Mouse (Mus musculus): Measurements from ENCODE around the gene Zswim3.

Gene Zswim3

DNA sequence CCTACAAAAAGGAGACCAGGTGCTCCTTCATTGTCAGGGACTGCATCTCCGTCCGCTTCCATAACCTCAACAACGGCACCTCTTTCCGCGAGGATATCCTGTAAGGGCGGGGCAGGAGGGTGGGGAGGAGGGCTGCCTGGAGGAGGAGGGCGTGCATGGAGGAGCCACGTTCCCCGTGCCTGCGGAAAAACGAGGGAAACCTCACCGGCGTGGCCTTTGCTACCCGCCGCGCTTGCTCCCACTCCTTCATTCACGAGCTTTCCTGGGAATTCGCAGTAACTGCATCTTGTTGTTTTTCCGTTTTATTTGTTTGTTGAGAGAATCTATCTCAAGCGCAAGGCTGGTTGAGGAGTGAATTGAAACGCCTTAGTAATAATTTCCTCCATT lies 427 bp downstream of the Zswim3 start:
- no peak for DNase-seq (ENCODE audit: low read depth, low spot score)

DNA sequence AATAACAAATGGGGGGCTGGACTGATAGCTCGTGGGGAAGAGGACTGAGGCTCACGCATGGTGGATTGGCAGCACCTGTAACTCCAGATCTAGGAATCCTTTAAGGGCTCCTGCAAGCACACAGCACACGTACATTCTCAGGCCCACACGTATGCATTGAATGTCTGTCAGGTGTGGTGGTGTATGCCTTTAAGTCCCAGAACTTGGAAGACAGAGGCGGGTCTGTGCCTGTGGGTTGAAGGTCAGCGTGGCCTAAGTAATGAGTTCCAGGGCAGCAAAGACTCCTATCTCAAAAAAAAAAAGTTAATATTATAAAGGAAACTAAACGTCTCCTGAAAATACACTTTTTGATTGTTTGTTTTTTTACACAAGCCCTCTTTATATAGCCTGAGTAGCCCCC lies 1.7 kb downstream of the Zswim3 start:
- DNase-seq (ENCODE audit: low read depth, low spot score), result no peak

DNA sequence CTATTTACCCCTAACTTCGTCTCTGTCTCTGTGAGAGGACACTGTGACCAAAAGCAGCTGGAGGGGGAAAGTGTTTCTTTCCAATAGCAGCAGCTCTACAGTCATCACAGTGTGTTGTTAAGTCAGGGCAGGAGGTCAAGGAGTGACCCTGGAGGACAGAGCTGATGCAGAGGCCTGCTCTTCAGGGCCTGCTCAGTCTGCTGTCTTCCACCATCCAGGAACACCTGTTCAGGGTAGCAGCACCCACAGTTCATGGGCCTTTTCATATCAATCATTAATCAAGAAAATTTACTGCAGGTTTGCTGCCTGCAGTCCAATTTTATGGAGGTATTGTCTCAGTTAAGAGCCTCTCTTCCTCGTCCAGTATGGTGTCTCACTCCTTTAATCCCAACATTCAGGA lies 8.7 kb downstream of the Zswim3 start:
- no peak for DNase-seq (ENCODE audit: low read depth, low spot score)

DNA sequence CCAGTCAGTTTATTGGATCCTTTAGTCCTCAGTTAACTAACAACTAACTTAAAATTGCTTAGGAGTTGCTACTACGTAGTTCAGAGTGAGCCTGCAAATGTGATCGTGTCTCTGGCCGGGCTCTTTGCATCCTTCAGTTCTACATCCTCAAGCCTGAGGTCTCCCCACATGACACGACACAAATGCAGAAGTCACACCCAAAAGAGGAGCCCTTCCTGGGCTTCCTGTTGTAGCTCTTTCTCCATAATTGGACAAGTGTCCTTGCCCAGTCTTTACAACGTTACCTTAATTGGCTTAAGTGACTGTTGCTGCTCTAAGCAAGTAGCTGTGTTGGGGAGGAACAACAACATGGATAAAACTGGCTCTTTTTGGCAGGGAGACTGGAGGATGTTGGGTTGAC lies 10.4 kb downstream of the Zswim3 start:
- no peak for DNase-seq (ENCODE audit: low read depth, low spot score)

DNA sequence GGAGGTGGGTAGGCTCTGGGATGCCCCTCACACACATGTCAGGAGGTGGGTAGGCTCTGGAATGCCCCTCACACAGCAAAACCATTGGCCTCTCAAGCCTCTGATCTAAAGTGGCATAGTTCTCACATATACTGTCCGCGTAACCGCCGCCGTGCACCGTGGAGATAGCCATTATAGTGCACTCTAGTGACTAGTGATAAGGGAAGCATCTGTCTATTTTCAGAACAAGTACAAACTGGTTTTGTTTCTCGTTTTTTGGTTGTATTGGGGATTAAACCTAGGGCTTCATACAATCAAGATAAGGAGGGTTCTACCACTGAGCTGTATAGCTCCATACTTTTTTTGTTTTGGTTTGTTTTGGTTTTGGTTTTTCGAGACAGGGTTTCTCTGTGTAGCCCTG lies 10.9 kb downstream of the Zswim3 start:
- DNase-seq (ENCODE audit: low read depth, low spot score), result no peak

DNA sequence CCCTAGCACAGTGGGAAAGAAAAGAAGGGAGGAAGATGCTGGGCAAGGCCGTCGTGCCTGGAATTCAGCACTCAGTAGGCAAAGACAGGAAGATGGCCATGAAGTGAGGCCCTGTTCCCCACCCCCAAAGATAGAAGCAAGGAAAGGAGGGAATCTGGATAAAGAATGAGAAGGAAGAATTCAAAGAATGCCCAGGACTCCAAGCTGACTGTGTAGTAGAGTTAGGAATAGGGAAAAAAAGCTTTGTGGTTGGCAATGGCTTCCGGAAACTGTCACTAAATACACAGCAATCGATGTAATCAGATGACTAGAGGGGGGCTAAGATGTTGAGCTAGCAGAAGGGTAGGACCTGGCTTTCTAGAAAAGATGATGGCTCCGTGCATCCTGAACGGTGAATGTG lies 12.3 kb downstream of the Zswim3 start:
- no peak for DNase-seq (ENCODE audit: low read depth, low spot score)

DNA sequence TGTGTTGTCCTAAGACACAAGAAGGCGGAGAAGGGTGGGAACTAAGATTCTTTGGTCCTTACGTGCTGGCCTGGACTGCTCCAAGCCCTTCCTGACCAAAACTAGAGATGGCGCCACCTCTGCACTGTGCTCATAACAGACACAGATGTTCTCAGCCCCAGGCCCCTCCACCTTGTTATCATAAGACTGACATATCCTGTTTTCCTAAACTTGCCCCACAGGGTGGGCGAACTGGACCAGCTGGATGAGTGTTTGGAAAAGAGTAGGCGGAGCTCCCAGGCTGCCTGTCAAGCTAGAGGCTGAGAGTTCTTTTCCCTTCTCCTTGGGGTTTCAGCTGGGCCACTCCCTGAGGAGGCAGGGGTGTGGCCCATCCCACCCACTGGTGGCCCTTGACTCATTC lies 12.8 kb downstream of the Zswim3 start:
- DNase-seq (ENCODE audit: low read depth, low spot score), result no peak

DNA sequence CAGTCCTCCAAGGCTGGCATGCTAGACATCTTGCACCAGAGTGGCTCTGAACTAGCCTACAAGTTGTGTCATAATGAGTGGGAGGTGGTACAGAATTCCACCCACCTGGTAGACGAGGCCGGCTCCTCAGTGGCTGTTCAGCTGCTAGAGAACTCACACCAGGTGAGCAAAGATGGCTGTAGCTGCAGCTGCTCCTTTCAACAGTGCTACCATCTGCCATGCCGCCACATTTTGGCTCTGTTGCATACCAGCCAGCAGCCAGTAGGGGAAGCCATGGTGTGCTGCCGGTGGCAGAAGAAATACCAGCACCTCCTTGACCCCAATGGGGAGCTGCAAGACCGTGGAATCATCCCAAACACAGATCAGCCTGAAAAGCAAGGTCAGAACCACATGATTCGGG lies 16.2 kb downstream of the Zswim3 start:
- DNase-seq (ENCODE audit: low read depth, low spot score), result no peak

DNA sequence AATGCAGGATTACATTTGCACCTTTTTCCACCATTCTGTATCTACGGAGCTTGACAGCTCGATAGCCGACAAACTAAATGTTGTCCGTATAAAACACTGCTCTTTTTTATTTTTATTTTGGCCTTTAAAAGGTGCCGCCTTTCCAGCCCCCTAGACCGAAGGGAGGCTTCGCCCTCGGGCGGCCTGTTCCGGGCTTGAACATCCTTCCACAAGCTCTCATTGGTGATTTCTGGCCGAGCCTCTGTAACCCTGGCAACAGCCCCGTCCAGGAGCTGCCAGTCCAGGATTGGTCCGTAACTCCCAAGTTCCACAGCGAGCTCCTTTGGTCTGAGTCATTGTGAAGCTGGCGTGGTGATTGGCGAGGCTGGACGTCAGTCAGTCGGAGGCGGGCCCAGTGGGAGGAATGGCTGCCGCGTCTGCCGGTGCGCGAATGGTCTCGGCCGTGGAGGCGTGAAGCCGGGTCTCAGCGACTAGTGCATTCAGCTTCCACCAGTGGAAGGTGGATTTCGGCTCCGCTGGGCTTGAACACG lies 17.8 kb downstream of the Zswim3 start, which contains the start of gene Zswim1:
Gene Zswim1 (plus strand): TSS at position 51 of the 530 bp plus-strand sequence.
- peak; percentile 94 for DNase-seq (ENCODE audit: low read depth, low spot score)

DNA sequence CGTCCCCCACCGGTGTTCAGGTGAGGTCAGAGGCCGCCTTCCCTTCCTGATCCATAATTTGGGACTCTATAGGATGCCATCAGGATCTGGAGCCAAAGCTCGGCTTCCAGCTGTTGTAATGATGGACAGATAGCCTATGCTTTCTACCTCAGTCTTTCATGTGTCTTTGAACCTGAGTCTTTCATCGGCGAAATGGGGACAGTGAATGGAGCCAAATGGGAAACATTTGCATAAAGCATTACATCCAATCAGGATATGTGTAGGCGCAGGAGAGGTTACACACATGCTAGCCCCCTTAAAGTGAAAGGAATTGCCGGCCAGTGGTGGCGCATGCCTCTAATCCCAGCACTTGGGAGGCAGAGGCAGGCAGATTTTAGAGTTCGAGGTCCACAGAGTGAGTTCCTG lies 18.3 kb downstream of the Zswim3 start:
- no peak for DNase-seq (ENCODE audit: low read depth, low spot score)

DNA sequence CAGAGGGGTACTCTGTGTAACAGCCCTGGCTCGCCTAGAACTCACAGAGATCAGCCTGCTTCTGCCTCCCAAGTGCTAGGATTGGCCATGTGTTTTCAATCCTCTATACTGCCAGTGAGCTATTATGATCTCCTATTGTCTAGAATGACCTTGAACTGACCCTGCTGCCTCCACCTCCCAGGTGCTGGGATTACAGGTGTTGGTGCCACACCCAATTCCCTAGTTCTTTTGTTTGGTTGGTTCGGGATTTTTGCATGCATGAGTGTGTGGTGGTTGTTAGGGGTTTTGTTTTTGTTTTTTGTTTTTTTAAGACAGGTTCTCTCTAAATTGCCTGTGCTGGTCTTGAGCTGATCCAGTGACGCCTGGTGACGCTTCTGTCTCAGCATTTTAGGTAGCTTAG lies 19.1 kb downstream of the Zswim3 start:
- no peak for DNase-seq (ENCODE audit: low read depth, low spot score)

DNA sequence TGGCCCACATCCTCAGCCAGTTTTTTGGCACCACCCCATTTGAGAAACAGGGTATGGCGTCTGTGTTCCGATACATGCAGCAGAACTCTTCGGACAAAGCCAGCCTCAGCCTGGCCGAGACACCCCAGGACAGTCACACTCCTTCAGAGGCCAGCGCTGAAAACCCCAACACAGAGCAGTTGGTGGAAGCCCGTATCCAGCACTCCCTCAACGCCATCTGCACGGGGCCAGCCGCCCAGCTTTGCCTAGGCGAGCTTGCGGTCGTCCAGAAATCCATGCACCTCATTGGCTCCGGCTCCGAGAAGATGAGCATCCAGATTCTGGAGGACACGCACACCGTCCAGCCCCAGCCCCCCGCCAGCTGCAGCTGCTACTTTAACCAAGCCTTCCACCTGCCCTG lies 20.6 kb downstream of the Zswim3 start:
- no peak for DNase-seq (ENCODE audit: low read depth, low spot score)

DNA sequence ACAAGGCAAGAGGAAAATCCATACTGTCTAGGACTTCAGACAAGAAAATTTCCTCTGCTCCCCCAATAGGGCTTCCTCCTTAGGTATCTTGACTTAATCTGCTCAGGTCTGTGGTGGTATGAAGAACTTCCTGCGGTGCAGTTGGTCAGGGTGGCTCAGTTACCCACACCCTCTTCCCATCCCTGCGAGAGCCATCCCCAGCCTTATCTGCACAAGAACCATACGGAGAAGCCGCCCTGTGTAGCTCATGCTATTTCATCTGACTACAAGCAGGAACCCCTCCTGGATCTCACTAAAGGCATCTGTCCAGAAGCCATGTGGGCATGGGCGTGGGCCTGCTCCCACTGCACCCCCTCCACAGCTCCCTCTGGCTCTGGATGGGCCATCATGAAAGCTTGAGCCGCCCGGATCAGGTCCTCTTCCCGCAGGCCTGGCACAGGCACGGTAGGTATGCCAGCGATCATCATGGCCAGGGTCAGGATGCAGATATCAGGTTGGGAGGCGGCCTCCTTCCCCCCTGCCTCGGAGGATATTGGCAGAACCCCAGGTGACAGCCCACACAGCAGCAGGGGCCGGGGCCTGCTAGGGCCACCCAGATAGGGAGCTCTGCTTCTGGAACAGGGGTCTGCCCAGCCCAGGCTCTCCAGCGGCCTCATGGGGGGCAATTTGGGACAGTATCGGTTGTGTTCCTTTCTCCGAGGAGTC lies 22.4 kb downstream of the Zswim3 start:
- DNase-seq (ENCODE audit: low read depth, low spot score), result no peak

DNA sequence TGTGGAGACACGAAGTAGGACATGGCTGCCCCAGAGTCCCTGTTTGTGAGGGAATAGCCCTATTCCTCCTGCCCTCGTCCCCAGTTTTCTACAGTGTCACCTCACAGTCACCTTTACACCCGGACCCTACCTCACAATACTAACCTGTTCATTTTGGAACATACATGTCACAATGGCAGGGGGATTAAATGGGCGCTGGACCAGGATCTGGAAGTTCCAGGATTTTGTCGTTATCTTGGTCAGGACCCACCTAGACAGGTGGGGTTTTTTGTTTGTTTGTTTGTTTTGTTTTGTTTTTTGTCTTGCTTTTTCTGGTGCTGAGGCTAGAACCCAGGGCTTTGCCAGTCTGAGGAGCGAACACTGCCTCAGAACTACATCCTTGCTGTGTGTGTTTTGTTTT lies 23.5 kb downstream of the Zswim3 start, which contains the start of gene Spata25:
Gene Spata25 (minus strand): TSS at position 101 of the 400 bp plus-strand sequence.
- DNase-seq (ENCODE audit: low read depth, low spot score), result no peak

DNA sequence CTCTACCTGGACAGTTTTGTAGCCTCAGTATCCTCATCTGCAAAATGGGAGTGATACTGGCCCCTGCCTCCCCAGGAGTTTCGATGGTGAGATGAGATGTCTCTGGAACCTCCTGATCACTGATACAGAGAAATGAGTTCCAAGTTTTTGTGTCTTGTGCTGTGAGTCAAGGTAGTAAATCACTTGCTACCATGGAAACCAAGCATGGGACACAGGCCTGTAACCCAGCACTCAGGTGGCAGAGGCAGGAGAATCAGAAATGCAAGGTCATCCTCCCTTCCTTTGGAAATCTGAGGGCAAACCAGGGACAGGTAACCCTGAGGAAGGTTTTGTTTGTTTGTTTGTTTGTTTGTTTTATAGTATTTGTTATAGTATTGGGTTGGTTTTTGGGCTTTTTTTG lies 24.2 kb downstream of the Zswim3 start:
- no peak for DNase-seq (ENCODE audit: low read depth, low spot score)

DNA sequence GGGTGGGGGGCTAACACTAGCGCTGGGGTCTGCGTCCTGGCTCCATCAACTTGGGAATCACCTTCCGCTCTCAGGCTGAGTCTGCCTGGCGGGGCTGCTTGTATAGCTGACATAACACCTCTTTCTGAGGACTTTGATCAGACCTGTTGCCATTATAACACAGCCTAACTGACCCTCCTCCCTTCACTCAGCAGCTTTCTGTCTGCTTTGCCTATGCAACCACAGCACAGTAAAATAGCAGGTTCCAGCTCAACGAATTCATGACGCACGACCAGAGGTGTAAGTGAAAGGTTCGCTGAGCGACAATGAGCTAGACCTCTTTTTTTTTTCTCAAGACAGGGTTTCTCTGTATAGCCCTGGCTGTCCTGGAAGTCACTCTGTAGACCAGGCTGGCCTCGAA lies 26.1 kb downstream of the Zswim3 start:
- DNase-seq (ENCODE audit: low read depth, low spot score), result no peak

DNA sequence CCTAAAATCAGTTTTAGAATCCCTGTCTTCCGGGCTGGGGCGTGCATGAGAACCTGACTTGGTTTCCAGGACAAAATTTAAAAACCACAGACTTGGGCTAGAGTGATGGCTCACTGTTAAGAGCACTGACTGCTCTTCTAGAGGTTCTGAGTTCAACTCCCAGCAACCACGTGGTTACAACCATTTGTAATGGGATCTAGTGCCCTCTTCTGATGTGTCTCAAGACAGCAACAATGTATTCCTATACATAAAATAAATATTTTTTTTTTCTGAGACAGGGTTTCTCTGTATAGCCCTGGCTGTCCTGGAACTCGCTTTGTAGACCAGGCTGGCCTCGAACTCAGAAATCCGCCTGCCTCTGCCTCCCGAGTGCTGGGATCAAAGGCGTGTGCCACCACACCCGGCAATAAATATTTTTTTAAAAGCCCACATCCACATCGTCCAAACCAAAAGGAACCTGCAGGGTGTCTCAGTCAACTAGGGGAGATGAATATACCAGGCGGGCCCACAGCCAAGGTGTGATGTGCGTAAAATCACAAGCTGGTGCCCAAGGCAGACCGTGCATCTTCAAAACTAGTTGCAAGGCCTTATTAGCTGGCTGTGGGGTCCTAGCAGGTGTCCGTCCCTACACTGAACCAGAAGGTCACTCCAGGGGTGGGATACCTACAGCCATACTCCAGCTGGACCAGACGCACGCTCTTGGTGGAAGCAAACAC lies 27.3 kb downstream of the Zswim3 start:
- no peak for DNase-seq (ENCODE audit: low read depth, low spot score)

DNA sequence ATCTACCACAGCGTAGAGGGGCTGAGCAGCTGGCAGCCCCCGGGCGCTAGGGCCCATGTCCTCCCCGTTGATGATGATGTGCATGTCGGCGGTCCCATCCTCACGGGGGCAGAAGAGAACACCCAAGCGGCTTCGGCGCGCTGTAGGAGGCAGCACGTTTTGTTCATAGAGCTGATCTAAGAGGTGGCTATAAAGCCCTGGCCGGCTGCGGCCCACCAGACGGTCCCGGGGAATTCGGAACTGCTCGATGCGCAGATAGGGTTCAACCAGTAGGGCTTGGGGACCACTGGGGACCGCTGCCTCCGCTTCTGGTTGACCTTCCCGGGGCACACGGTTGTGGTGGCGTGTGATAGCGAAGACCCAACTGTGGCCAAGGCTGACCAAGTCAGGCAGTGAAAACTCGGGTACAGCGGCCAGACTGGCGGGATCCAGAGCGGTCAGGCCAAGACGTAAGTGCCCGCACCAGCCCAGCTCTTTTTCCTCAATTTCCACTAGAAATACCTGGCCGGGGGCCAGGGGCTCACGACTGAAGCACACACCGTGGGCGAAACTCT lies 27.9 kb downstream of the Zswim3 start, which contains the start of gene Ctsa:
Gene Ctsa (plus strand): TSS at position 126 of the 554 bp plus-strand sequence.
- no peak for DNase-seq (ENCODE audit: low read depth, low spot score)

DNA sequence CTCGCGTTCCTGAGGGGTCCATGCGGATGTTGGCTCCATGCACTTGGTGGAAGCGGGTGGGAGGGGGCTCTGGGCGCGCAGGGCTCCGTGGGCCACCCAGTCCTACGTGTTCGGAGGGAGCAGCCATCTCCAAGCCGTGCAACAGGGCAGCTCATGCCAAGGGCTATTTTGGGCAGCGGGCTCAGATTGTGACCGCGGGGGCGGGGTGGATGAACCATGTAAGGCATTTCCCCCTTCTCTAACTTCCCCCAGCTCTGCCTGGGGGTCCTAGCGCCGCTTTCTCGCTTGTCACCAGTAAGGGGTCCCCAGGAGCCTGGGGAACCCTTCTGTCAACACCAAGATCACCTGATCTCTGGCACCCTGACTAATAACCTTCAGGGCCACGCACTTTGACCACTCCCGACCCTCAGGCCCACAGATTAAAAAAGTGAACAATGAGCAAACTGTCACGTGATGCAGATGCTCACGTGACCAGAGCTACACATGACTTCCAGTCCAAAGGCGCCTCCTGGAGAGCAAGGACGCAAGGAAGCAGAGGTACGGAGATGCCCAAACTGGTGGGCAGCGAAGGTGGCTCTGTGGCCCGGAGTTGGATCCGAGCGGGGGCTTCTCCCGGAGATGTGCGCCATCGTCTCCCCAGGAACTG lies 28.5 kb downstream of the Zswim3 start, which contains the start of gene Neurl2:
Gene Neurl2 (minus strand): TSS at position 143 of the 646 bp plus-strand sequence.
- DNase-seq (ENCODE audit: low read depth, low spot score), result peak; percentile 91

DNA sequence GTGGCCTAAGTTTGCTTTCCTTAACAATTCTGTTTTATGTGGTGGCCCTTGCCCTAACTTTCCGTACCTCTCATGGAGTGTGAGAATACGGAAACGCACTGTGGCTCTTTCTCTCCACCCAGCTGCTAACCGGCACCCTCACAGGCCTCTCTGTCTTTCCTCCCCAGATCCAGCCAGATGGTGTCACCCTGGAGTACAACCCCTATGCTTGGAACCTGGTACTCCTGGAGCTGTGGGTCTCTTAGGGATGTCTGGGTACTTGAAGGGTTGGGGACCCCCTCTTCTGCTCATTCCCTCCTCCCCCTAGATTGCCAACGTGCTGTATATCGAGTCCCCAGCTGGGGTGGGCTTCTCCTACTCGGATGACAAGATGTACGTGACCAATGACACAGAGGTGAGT lies 29.6 kb downstream of the Zswim3 start:
- no peak for DNase-seq (ENCODE audit: low read depth, low spot score)

DNA sequence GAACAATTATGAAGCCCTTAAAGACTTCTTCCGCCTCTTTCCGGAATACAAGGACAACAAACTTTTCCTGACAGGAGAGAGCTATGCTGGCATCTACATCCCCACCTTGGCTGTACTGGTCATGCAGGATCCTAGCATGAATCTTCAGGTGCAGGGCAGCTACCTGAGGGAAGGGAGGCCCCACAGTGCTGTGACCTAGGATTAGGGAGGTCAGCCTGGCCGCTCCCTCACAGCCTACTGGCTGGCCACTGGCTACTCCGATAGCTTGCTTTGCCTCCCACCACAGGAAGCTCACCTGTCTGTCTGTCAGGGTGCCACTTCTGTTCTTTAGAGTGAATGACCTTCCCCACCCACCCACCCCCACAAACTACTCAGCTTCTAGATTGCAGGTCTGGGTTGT lies 30.3 kb downstream of the Zswim3 start:
- no peak for DNase-seq (ENCODE audit: low read depth, low spot score)

DNA sequence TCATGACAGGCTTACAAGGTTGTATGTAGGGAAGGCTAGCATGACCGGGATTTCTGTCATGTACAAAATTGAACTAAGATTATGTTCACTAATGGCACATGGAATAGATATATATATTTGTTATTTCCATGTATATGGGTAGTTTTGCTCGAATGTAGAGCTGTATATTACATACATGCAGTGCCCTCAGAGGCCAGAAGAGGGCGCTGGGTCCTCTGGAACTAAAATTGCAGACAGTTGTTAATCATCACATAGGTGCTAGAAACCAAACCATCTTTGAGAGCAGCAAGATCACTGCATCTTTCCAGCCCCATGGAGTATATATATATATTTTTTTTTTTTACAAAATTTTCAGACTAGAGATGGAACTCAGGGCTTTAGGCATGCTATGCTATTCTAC lies 40.9 kb downstream of the Zswim3 start:
- no peak for DNase-seq (ENCODE audit: low read depth, low spot score)

Measured in WW6 (cell line).